Mouse (Mus musculus): ENCODE measurements at regions not wholly inside any gene's neighbourhood (a gene's known extent, or its start where the extent isn't known, plus 50 kb on each side); places are given as distances from the start of the nearest gene placed in this dataset.

GRCm38 (mm10) chr15:52963918-52964317 lies 920.8 kb upstream of the Gm7489 start:
- Histone ChIP-seq H3K36me3 (no peaks in the 10 kb centered on the region), H3K4me2 (no peak overlapping the region), H3K27me3 (replicated peaks) (no peaks in the 10 kb centered on the region), H3K9me3 (no peaks in the 10 kb centered on the region), H3K9ac (no peak overlapping the region), H3K4me3 (replicated peaks) (no peak overlapping the region), H3K4me1 (no peaks in the 10 kb centered on the region; the same call in 1 of the 2 replicates), H3K27ac (no peak overlapping the region)
- no peak for ATAC-seq (ENCODE audit: insufficient read depth, low FRiP score, low read depth)
- 55% methylated on average over 2 of the region's 2 CpGs for WGBS

GRCm38 (mm10) chr15:52964403-52964802 lies 920.3 kb upstream of the Gm7489 start:
- Histone ChIP-seq H3K4me2 (no peak overlapping the region), H3K36me3 (no peaks in the 10 kb centered on the region), H3K27me3 (replicated peaks) (no peaks in the 10 kb centered on the region), H3K4me1 (no peaks in the 10 kb centered on the region; the same call in 1 of the 2 replicates), H3K4me3 (replicated peaks) (no peak overlapping the region), H3K27ac (no peak overlapping the region), H3K9me3 (no peaks in the 10 kb centered on the region), H3K9ac (no peak overlapping the region)
- 36% methylated on average over 1 of the region's 1 CpGs for WGBS
- no peak for ATAC-seq (ENCODE audit: insufficient read depth, low FRiP score, low read depth)

- no peak overlapping the region for H3K9ac ChIP-seq
Measured at GRCm38 (mm10) chr15:52967801-52968235, 916.9 kb upstream of the Gm7489 start.

GRCm38 (mm10) chr15:52982821-52983220 lies 901.9 kb upstream of the Gm7489 start:
- 69% methylated on average over 2 of the region's 2 CpGs for WGBS
- Histone ChIP-seq H3K4me3 (replicated peaks) (no peak overlapping the region), H3K4me1 (no peaks in the 10 kb centered on the region), H3K9me3 (no peaks in the 10 kb centered on the region), H3K36me3 (no peaks in the 10 kb centered on the region), H3K9ac (no peak overlapping the region), H3K27me3 (replicated peaks) (no peaks in the 10 kb centered on the region), H3K27ac (no peak overlapping the region), H3K4me2 (no peak overlapping the region)
- ATAC-seq (ENCODE audit: insufficient read depth, low FRiP score, low read depth), result no peak

More at GRCm38 (mm10) chr15:52967801-52968235, 916.9 kb upstream of the Gm7489 start:
- no peak overlapping the region for H3K4me3 ChIP-seq (replicated peaks)
- H3K36me3 ChIP-seq, result no peaks in the 10 kb centered on the region
- H3K27me3 ChIP-seq (replicated peaks), result no peaks in the 10 kb centered on the region
- peak overlapping the region; percentile 51; the same call in 1 of the 2 replicates for H3K27ac ChIP-seq
- peak; percentile 79; the same call in 1 of the 2 replicates for ATAC-seq (ENCODE audit: insufficient read depth, low FRiP score, low read depth)
- no peaks in the 10 kb centered on the region; the same call in 1 of the 2 replicates for H3K4me1 ChIP-seq
- H3K9me3 ChIP-seq, result no peaks in the 10 kb centered on the region
- H3K4me2 ChIP-seq, result no peak overlapping the region
- 6% methylated on average over 4 of the region's 4 CpGs for WGBS

- no peak for ATAC-seq (ENCODE audit: insufficient read depth, low FRiP score, low read depth)
- Histone ChIP-seq H3K9ac (no peak overlapping the region), H3K27ac (no peak overlapping the region), H3K4me1 (no peaks in the 10 kb centered on the region), H3K4me3 (replicated peaks) (no peak overlapping the region), H3K27me3 (replicated peaks) (no peaks in the 10 kb centered on the region), H3K4me2 (no peak overlapping the region), H3K9me3 (no peaks in the 10 kb centered on the region), H3K36me3 (no peaks in the 10 kb centered on the region)
Measured at GRCm38 (mm10) chr15:52990580-52990979, 894.1 kb upstream of the Gm7489 start.

- Histone ChIP-seq H3K4me2 (no peak overlapping the region), H3K9me3 (no peaks in the 10 kb centered on the region), H3K36me3 (no peaks in the 10 kb centered on the region), H3K4me3 (replicated peaks) (no peak overlapping the region), H3K27ac (no peak overlapping the region), H3K4me1 (no peaks in the 10 kb centered on the region), H3K9ac (no peak overlapping the region), H3K27me3 (replicated peaks) (no peaks in the 10 kb centered on the region)
- ATAC-seq (ENCODE audit: insufficient read depth, low FRiP score, low read depth), result no peak
- WGBS, result 79% methylated on average over 1 of the region's 1 CpGs
Measured at GRCm38 (mm10) chr15:52994351-52994750, 890.4 kb upstream of the Gm7489 start.

- Histone ChIP-seq H3K27me3 (replicated peaks) (no peaks in the 10 kb centered on the region), H3K9ac (no peak overlapping the region), H3K9me3 (no peaks in the 10 kb centered on the region), H3K4me2 (no peak overlapping the region), H3K4me1 (no peaks in the 10 kb centered on the region), H3K27ac (no peak overlapping the region), H3K36me3 (no peaks in the 10 kb centered on the region), H3K4me3 (replicated peaks) (no peak overlapping the region)
- 79% methylated on average over 2 of the region's 2 CpGs for WGBS
- ATAC-seq (ENCODE audit: insufficient read depth, low FRiP score, low read depth), result no peak
Measured at GRCm38 (mm10) chr15:52999200-52999599, 885.5 kb upstream of the Gm7489 start.

GRCm38 (mm10) chr15:52999776-53000175 lies 884.9 kb upstream of the Gm7489 start:
- H3K27me3 ChIP-seq (replicated peaks), result no peaks in the 10 kb centered on the region
- no peak for ATAC-seq (ENCODE audit: insufficient read depth, low FRiP score, low read depth)
- no peak overlapping the region for H3K9ac ChIP-seq
- H3K9me3 ChIP-seq, result no peaks in the 10 kb centered on the region
- no peak overlapping the region for H3K4me3 ChIP-seq (replicated peaks)
- no peak overlapping the region for H3K27ac ChIP-seq
- WGBS, result 85% methylated on average over 2 of the region's 2 CpGs
- H3K4me2 ChIP-seq, result no peak overlapping the region
- H3K4me1 ChIP-seq, result no peaks in the 10 kb centered on the region
- H3K36me3 ChIP-seq, result no peaks in the 10 kb centered on the region

- WGBS, result 76% methylated on average over 3 of the region's 3 CpGs
- no peak overlapping the region for H3K9ac ChIP-seq
- no peaks in the 10 kb centered on the region for H3K4me1 ChIP-seq
Measured at GRCm38 (mm10) chr15:53001429-53001828, 883.3 kb upstream of the Gm7489 start.

GRCm38 (mm10) chr15:53001964-53002363 lies 882.7 kb upstream of the Gm7489 start:
- Histone ChIP-seq H3K9ac (no peak overlapping the region), H3K4me3 (replicated peaks) (no peak overlapping the region), H3K4me2 (no peak overlapping the region), H3K9me3 (no peaks in the 10 kb centered on the region), H3K27ac (no peak overlapping the region), H3K27me3 (replicated peaks) (no peaks in the 10 kb centered on the region), H3K4me1 (no peaks in the 10 kb centered on the region), H3K36me3 (no peaks in the 10 kb centered on the region)
- ATAC-seq (ENCODE audit: insufficient read depth, low FRiP score, low read depth), result no peak
- 52% methylated on average over 4 of the region's 4 CpGs for WGBS

More at GRCm38 (mm10) chr15:53001429-53001828, 883.3 kb upstream of the Gm7489 start:
- H3K4me2 ChIP-seq, result no peak overlapping the region
- H3K27me3 ChIP-seq (replicated peaks), result no peaks in the 10 kb centered on the region
- no peak for ATAC-seq (ENCODE audit: insufficient read depth, low FRiP score, low read depth)
- no peaks in the 10 kb centered on the region for H3K36me3 ChIP-seq
- no peak overlapping the region for H3K4me3 ChIP-seq (replicated peaks)
- H3K9me3 ChIP-seq, result no peaks in the 10 kb centered on the region
- no peak overlapping the region for H3K27ac ChIP-seq

- H3K4me2 ChIP-seq, result no peak overlapping the region
- H3K4me3 ChIP-seq (replicated peaks), result no peak overlapping the region
- H3K9me3 ChIP-seq, result no peaks in the 10 kb centered on the region
- H3K9ac ChIP-seq, result no peak overlapping the region
- no peaks in the 10 kb centered on the region for H3K36me3 ChIP-seq
- H3K27me3 ChIP-seq (replicated peaks), result no peaks in the 10 kb centered on the region
- ATAC-seq (ENCODE audit: insufficient read depth, low FRiP score, low read depth), result no peak
- H3K4me1 ChIP-seq, result no peaks in the 10 kb centered on the region
- no peak overlapping the region for H3K27ac ChIP-seq
Measured at GRCm38 (mm10) chr15:53004078-53004477, 880.6 kb upstream of the Gm7489 start.

- H3K36me3 ChIP-seq, result no peaks in the 10 kb centered on the region
- no peak overlapping the region for H3K4me2 ChIP-seq
- no peak overlapping the region for H3K4me3 ChIP-seq (replicated peaks)
- WGBS, result 40% methylated on average over 1 of the region's 1 CpGs
- H3K27ac ChIP-seq, result no peak overlapping the region
- H3K27me3 ChIP-seq (replicated peaks), result no peaks in the 10 kb centered on the region
- no peak overlapping the region for H3K9ac ChIP-seq
- no peak for ATAC-seq (ENCODE audit: insufficient read depth, low FRiP score, low read depth)
- no peaks in the 10 kb centered on the region for H3K9me3 ChIP-seq
- no peaks in the 10 kb centered on the region for H3K4me1 ChIP-seq
Measured at GRCm38 (mm10) chr15:53006844-53007243, 877.9 kb upstream of the Gm7489 start.

GRCm38 (mm10) chr15:53009337-53009736 lies 875.4 kb upstream of the Gm7489 start:
- H3K27me3 ChIP-seq (replicated peaks), result no peaks in the 10 kb centered on the region
- H3K27ac ChIP-seq, result no peak overlapping the region
- H3K4me2 ChIP-seq, result no peak overlapping the region
- no peaks in the 10 kb centered on the region for H3K9me3 ChIP-seq
- WGBS, result 64% methylated on average over 3 of the region's 3 CpGs
- no peaks in the 10 kb centered on the region for H3K4me1 ChIP-seq
- no peak overlapping the region for H3K9ac ChIP-seq
- H3K4me3 ChIP-seq (replicated peaks), result no peak overlapping the region
- no peak for ATAC-seq (ENCODE audit: insufficient read depth, low FRiP score, low read depth)
- no peaks in the 10 kb centered on the region for H3K36me3 ChIP-seq

Measured in stomach, embryonic 15.5 days (tissue).